ENCODE assay signal across 18 mouse cellular contexts in genomic region chr1:45780606-45781288, GRCm38 (mm10). TPM values are rescaled to one million over a fixed set of nuclear protein-coding genes. Genes with fewer than 3 reads are reported as not detected.
DNase-seq lines count a peak whose midpoint lies in the region; ATAC-seq and TF ChIP-seq lines count a peak whose summit lies in the region.
"Had no signal": no experiment of that assay in that cellular context is flagged by ENCODE, and none has a peak within 500 bp of the region (broad histone marks: within the 10 kb centered on the region; RNA-seq: fewer than 3 reads in every experiment).

No protein-coding gene starts in this region.

- H3K9ac ChIP-seq in forebrain, embryonic 16.5 days (replicated peaks; ENCODE audit: low read depth, low read length), result no peak overlapping the region
- H3K9ac ChIP-seq in neural tube, embryonic 11.5 days (ENCODE audit: low read length), result no peak overlapping the region
- no peak overlapping the region for H3K9ac ChIP-seq in stomach, postnatal 0 days (ENCODE audit: low read length)
- H3K9ac ChIP-seq: hindbrain, embryonic 14.5 days; limb, embryonic 15.5 days had no signal

- 0 out of 2 replicates have a peak, but pooled peaks have one; percentile 50 for ATAC-seq in forebrain, embryonic 16.5 days
- ATAC-seq in neural tube, embryonic 11.5 days (ENCODE audit: insufficient read depth, low FRiP score, low TSS enrichment), result peak; percentile 55; the same call in 1 of the 2 replicates
- peak; percentile 51; the same call in 1 of the 2 replicates for ATAC-seq in stomach, postnatal 0 days (ENCODE audit: low FRiP score, low TSS enrichment)
- no peak for ATAC-seq in erythroblast, adult 5-6 weeks (replicated peaks; ENCODE audit: low FRiP score, poor library complexity, severe bottlenecking)

- H3K4me3 ChIP-seq in forebrain, embryonic 16.5 days (replicated peaks; ENCODE audit: low read length), result no peak overlapping the region
- no peak overlapping the region for H3K4me3 ChIP-seq in forebrain, embryonic 10.5 days
- H3K4me3 ChIP-seq in neural tube, embryonic 11.5 days (ENCODE audit: low read depth, low read length), result no peak overlapping the region
- H3K4me3 ChIP-seq in stomach, postnatal 0 days (ENCODE audit: low read depth, low read length), result no peak overlapping the region
- H3K4me3 ChIP-seq: limb, embryonic 15.5 days had no signal

- no peak overlapping the region for H3K4me2 ChIP-seq in forebrain, embryonic 16.5 days (ENCODE audit: low read length)
- no peak overlapping the region for H3K4me2 ChIP-seq in neural tube, embryonic 11.5 days (ENCODE audit: low read depth)
- no peak overlapping the region for H3K4me2 ChIP-seq in stomach, postnatal 0 days (replicated peaks; ENCODE audit: low read depth)
- H3K4me2 ChIP-seq: hindbrain, embryonic 14.5 days; limb, embryonic 15.5 days had no signal

- no peaks in the 10 kb centered on the region for H3K9me3 ChIP-seq in forebrain, embryonic 16.5 days (ENCODE audit: control insufficient read depth, low read length)
- no peaks in the 10 kb centered on the region for H3K9me3 ChIP-seq in forebrain, embryonic 10.5 days
- no peaks in the 10 kb centered on the region for H3K9me3 ChIP-seq in neural tube, embryonic 11.5 days (ENCODE audit: control insufficient read depth, low read length)
- H3K9me3 ChIP-seq in stomach, postnatal 0 days (ENCODE audit: control insufficient read depth, low read length), result no peaks in the 10 kb centered on the region
- H3K9me3 ChIP-seq: limb, embryonic 15.5 days had no signal

- WGBS in forebrain, embryonic 16.5 days, result 68% methylated on average over 4 of the region's 4 CpGs
- 79% methylated on average over 4 of the region's 4 CpGs for WGBS in forebrain, embryonic 10.5 days
- whole genome bisulfite sequencing in neural tube, embryonic 11.5 days, result 68% methylated on average over 4 of the region's 4 CpGs
- WGBS in stomach, postnatal 0 days, result 52% methylated on average over 4 of the region's 4 CpGs

- no peaks in the 10 kb centered on the region for H3K36me3 ChIP-seq in forebrain, embryonic 16.5 days (ENCODE audit: control insufficient read depth, insufficient read depth)
- no peaks in the 10 kb centered on the region for H3K36me3 ChIP-seq in forebrain, embryonic 10.5 days (replicated peaks)
- H3K36me3 ChIP-seq in neural tube, embryonic 11.5 days (ENCODE audit: control insufficient read depth, insufficient read depth, low read length), result no peaks in the 10 kb centered on the region
- H3K36me3 ChIP-seq in stomach, postnatal 0 days (ENCODE audit: control insufficient read depth, insufficient read depth, low read length), result no peaks in the 10 kb centered on the region
- H3K36me3 ChIP-seq: limb, embryonic 15.5 days had no signal

- TF ChIP-seq CTCF in stomach, postnatal 0 days (IDR thresholded peaks at IDR 0.05; ENCODE audit: low read depth), result no peak

- no peak for TF ChIP-seq EP300 in stomach, postnatal 0 days (optimal IDR thresholded peaks at IDR 0.05)

- H3K27ac ChIP-seq in forebrain, embryonic 16.5 days (ENCODE audit: low read length), result no peak overlapping the region
- H3K27ac ChIP-seq in forebrain, embryonic 10.5 days, result no peak overlapping the region
- H3K27ac ChIP-seq in neural tube, embryonic 11.5 days (ENCODE audit: low read depth, low read length), result no peak overlapping the region
- no peak overlapping the region for H3K27ac ChIP-seq in stomach, postnatal 0 days (replicated peaks)
- H3K27ac ChIP-seq: hindbrain, embryonic 14.5 days; limb, embryonic 15.5 days had no signal

- no peaks in the 10 kb centered on the region for H3K27me3 ChIP-seq in forebrain, embryonic 16.5 days (replicated peaks; ENCODE audit: control insufficient read depth, insufficient read depth, low read length)
- H3K27me3 ChIP-seq in forebrain, embryonic 10.5 days (ENCODE audit: poor library complexity, severe bottlenecking), result no peaks in the 10 kb centered on the region
- no peaks in the 10 kb centered on the region for H3K27me3 ChIP-seq in neural tube, embryonic 11.5 days (ENCODE audit: control insufficient read depth, insufficient read depth, low read length)
- no peaks in the 10 kb centered on the region for H3K27me3 ChIP-seq in stomach, postnatal 0 days (ENCODE audit: control insufficient read depth, insufficient read depth, low read length)
- H3K27me3 ChIP-seq: limb, embryonic 15.5 days had no signal

- DNase-seq in forebrain, embryonic 10.5 days (ENCODE audit: extremely low spot score, low spot score), result no peak
- DNase-seq in layer of hippocampus, adult 9-11 months, result peak; percentile 19
- DNase-seq in layer of hippocampus, adult 9-10 months (ENCODE audit: low spot score), result no peak
- DNase-seq in neural tube, embryonic 11.5 days (ENCODE audit: low spot score), result no peak
- DNase-seq in neural tube, embryonic 10.5 days (ENCODE audit: extremely low spot score, low spot score), result no peak
- no peak for DNase-seq in stomach, postnatal 0 days (ENCODE audit: low spot score)
- DNase-seq: adrenal gland, adult 8-10 months; cerebellum, adult 11-12 months; cerebellum, postnatal 25 days; gastrocnemius, postnatal 14 days; heart, postnatal 10 days; kidney, adult 9 months; lung, adult 2 months; thymus, adult 2 months had no signal

- no peaks in the 10 kb centered on the region for H3K4me1 ChIP-seq in forebrain, embryonic 16.5 days (replicated peaks; ENCODE audit: control insufficient read depth, insufficient read depth, low read length)
- H3K4me1 ChIP-seq in forebrain, embryonic 10.5 days, result no peaks in the 10 kb centered on the region
- H3K4me1 ChIP-seq in neural tube, embryonic 11.5 days (ENCODE audit: control insufficient read depth, insufficient read depth, low read length), result no peaks in the 10 kb centered on the region
- H3K4me1 ChIP-seq in stomach, postnatal 0 days (replicated peaks; ENCODE audit: control insufficient read depth, insufficient read depth), result no peaks in the 10 kb centered on the region
- H3K4me1 ChIP-seq: limb, embryonic 15.5 days had no signal

RNA-seq across cellular contexts. Expression of gene Wdr75, which starts 14.2 kb away (rescaled TPM):
- 57.1 and 59.9 TPM in 2 replicates for polyA plus RNA-seq in forebrain, embryonic 16.5 days (2015; fragmentation: Nextera tagmentation; extraction: Ambion mirVana)
- polyA plus RNA-seq in forebrain, embryonic 10.5 days (2016; fragmentation: Nextera tagmentation; extraction: Ambion mirVana), result 94.1 and 99.5 TPM in 2 replicates
- 82.9 and 92.3 TPM in 2 replicates for polyA plus RNA-seq in neural tube, embryonic 11.5 days (2014; fragmentation: Nextera tagmentation; extraction: Ambion mirVana)
- 37.9 and 39.8 TPM in 2 replicates for polyA plus RNA-seq in stomach, postnatal 0 days (2015; fragmentation: Nextera tagmentation; extraction: Ambion mirVana)
- total RNA-seq in erythroblast, adult 5-6 weeks (2015; ENCODE audit: low replicate concordance), result 19.4 and 25.2 TPM in 2 replicates
- 12.8 and 16.9 TPM in 2 replicates for total RNA-seq in erythroblast, adult 5-6 weeks (2017; ENCODE audit: low replicate concordance)
